Mouse (Mus musculus): ENCODE data around the gene C1qtnf1. TPM values are rescaled to one million over a fixed set of nuclear protein-coding genes. Genes with fewer than 3 reads are reported as not detected.

Gene C1qtnf1
- total RNA-seq, 2 experiments from 2014 or later: 25.0 to 33.4 TPM

- no peak for DNase-seq (ENCODE audit: low spot score in 2 of 2)
These were observed 43.7 kb downstream of the C1qtnf1 start for GRCm38 (mm10) chr11:118471676-118472075.

- DNase-seq (ENCODE audit: low spot score in 2 of 2): no peak
These were observed 45.2 kb downstream of the C1qtnf1 start for GRCm38 (mm10) chr11:118473161-118473560.

GRCm38 (mm10) chr11:118473842-118474500, 46.0 kb downstream of the C1qtnf1 start:
- DNase-seq (ENCODE audit: low spot score in 2 of 2): no peak

GRCm38 (mm10) chr11:118475496-118476083, 47.6 kb downstream of the C1qtnf1 start:
- no peak for DNase-seq (ENCODE audit: low spot score in 2 of 2)

- peak; percentile 88 to 93 for DNase-seq (ENCODE audit: low spot score in 2 of 2)
These were observed 48.7 kb downstream of the C1qtnf1 start, which contains the start of gene Engase for GRCm38 (mm10) chr11:118476396-118477373. Gene Engase, plus strand, starts transcription at chr11:118476829.

GRCm38 (mm10) chr11:118479776-118480175, 51.8 kb downstream of the C1qtnf1 start:
- peak in 1 of 2 experiments; percentile 53 for DNase-seq (ENCODE audit: low spot score in 2 of 2)

- no peak for DNase-seq (ENCODE audit: low spot score in 2 of 2)
These were observed 53.2 kb downstream of the C1qtnf1 start for GRCm38 (mm10) chr11:118481231-118481630.

GRCm38 (mm10) chr11:118481751-118482150, 53.7 kb downstream of the C1qtnf1 start:
- DNase-seq (ENCODE audit: low spot score in 2 of 2): no peak

- no peak for DNase-seq (ENCODE audit: low spot score in 2 of 2)
These were observed 56.2 kb downstream of the C1qtnf1 start for GRCm38 (mm10) chr11:118484169-118484568.

- no peak for DNase-seq (ENCODE audit: low spot score in 2 of 2)
These were observed 57.3 kb downstream of the C1qtnf1 start for GRCm38 (mm10) chr11:118485338-118485737.

- DNase-seq (ENCODE audit: low spot score in 2 of 2): no peak
These were observed 57.8 kb downstream of the C1qtnf1 start for GRCm38 (mm10) chr11:118485780-118486179.

- DNase-seq (ENCODE audit: low spot score in 2 of 2): no peak
These were observed 58.3 kb downstream of the C1qtnf1 start for GRCm38 (mm10) chr11:118486281-118486680.

- DNase-seq (ENCODE audit: low spot score in 2 of 2): no peak
These were observed 59.1 kb downstream of the C1qtnf1 start for GRCm38 (mm10) chr11:118486881-118487772.

GRCm38 (mm10) chr11:118488191-118488906, 60.3 kb downstream of the C1qtnf1 start:
- no peak for DNase-seq (ENCODE audit: low spot score in 2 of 2)

- DNase-seq (ENCODE audit: low spot score in 2 of 2): no peak
These were observed 60.9 kb downstream of the C1qtnf1 start for GRCm38 (mm10) chr11:118488907-118489270.

GRCm38 (mm10) chr11:118490566-118491218, 62.7 kb downstream of the C1qtnf1 start:
- peak; percentile 70 to 72 for DNase-seq (ENCODE audit: low spot score in 2 of 2)

GRCm38 (mm10) chr11:118491230-118491629, 63.2 kb downstream of the C1qtnf1 start:
- DNase-seq (ENCODE audit: low spot score in 2 of 2): no peak

- no peak for DNase-seq (ENCODE audit: low spot score in 2 of 2)
These were observed 65.5 kb downstream of the C1qtnf1 start for GRCm38 (mm10) chr11:118493458-118493857.

GRCm38 (mm10) chr11:118494001-118494737, 66.2 kb downstream of the C1qtnf1 start:
- no peak for DNase-seq (ENCODE audit: low spot score in 2 of 2)
